Mouse (Mus musculus) lung, postnatal 0 days (tissue): ENCODE data around the gene Mia2. TPM values are rescaled to one million over a fixed set of nuclear protein-coding genes. Genes with fewer than 3 reads are reported as not detected.

Experiments used
- ATAC-seq: fragments of 200-750 bp; cut with Nextera tagmentation; 2 replicates; pipeline ENCODE4 v1.8.0; 2017; ENCODE audit warnings: moderate library complexity
- DNase-seq: peaks from one replicate; pipeline ENCODE4 v3.0.0-alpha.2; 2016; ENCODE audit warnings: low spot score
- H3K27ac ChIP-seq: fragments of 300-500 bp; sonication (generic); 2 replicates; pipeline ENCODE4 v1.5.1; 2014; ENCODE audit warnings: antibody characterized with exemption, mild to moderate bottlenecking, low read length, mixed read lengths
- H3K27me3 ChIP-seq: fragments of 300-500 bp; sonication (generic); replicated peaks from 2 replicates; pipeline ENCODE4 v1.6.1; 2014; ENCODE audit warnings: low read length, mixed read lengths; ENCODE audit not compliant: insufficient read depth
- H3K36me3 ChIP-seq: fragments of 300-500 bp; sonication (generic); 2 replicates; pipeline ENCODE4 v1.6.1; 2014; ENCODE audit warnings: low read length, mixed read lengths; ENCODE audit not compliant: insufficient read depth
- H3K4me1 ChIP-seq: fragments of 300-500 bp; sonication (generic); 2 replicates; pipeline ENCODE4 v1.6.1; 2014; ENCODE audit warnings: antibody characterized with exemption, low read depth, low read length, mixed read lengths; ENCODE audit not compliant: insufficient read depth
- H3K4me2 ChIP-seq: fragments of 300-500 bp; sonication (generic); replicated peaks from 2 replicates; pipeline ENCODE4 v1.6.1; 2014; ENCODE audit warnings: low read depth, mild to moderate bottlenecking, low read length, moderate library complexity, mixed read lengths
- H3K4me3 ChIP-seq: fragments of 300-500 bp; sonication (generic); 2 replicates; pipeline ENCODE4 v1.5.1; 2014; ENCODE audit warnings: low read depth, low read length
- H3K9ac ChIP-seq: fragments of 300-500 bp; sonication (generic); replicated peaks from 2 replicates; pipeline ENCODE4 v1.6.1; 2014; ENCODE audit warnings: low read depth, mild to moderate bottlenecking
- H3K9me3 ChIP-seq: fragments of 300-500 bp; sonication (generic); 2 replicates; pipeline ENCODE4 v1.6.1; 2016; ENCODE audit warnings: low read length, mixed read lengths
- CTCF ChIP-seq: IDR thresholded peaks from 2 replicates; pipeline ENCODE4 v1.5.1; 2016; ENCODE audit warnings: antibody characterized with exemption, mild to moderate bottlenecking
- EP300 ChIP-seq: IDR thresholded peaks from 2 replicates; pipeline ENCODE4 v1.6.1; 2016; ENCODE audit warnings: antibody characterized with exemption, mild to moderate bottlenecking, control low read depth
- WGBS: fragments of 180-500 bp; shearing (Covaris S2); extraction: QIAGEN DNeasy Blood & Tissue Kit; methylation state at CpG from one replicate; pipeline ENCODE4 v1.1.7; 2014; 5-methylcytosine and 5-hydroxymethylcytosine counted together
- polyA plus RNA-seq: library from polyadenylated mRNA; unstranded; fragments of >200 nt; fragmentation: Nextera tagmentation; extraction: Ambion mirVana; gene quantifications from 2 replicates; pipeline ENCODE4 v1.2.1, GENCODE M21; 2015

The Mia2 gene
- polyA plus RNA-seq, 1 experiment from 2014 or later: 78.9 TPM

- DNase-seq: peak; percentile 75
Measured at GRCm38 (mm10) chr12:59131578-59131946, 36.0 kb downstream of the Mia2 start.

GRCm38 (mm10) chr12:59132462-59132861, 36.9 kb downstream of the Mia2 start:
- Histone ChIP-seq H3K36me3 (peaks cover 3% of the 10 kb centered on the region; the same call in 1 of the 2 replicates), H3K27me3 (no peaks in the 10 kb centered on the region), H3K27ac (no peak overlapping the region; the same call in 1 of the 2 replicates), H3K9me3 (no peaks in the 10 kb centered on the region), H3K4me2 (peak overlapping the region; percentile 84), H3K4me1 (peaks cover 6% of the 10 kb centered on the region; the same call in 1 of the 2 replicates), H3K4me3 (peak overlapping the region; percentile 86; the same call in 1 of the 2 replicates), H3K9ac (no peak overlapping the region)
- DNase-seq (peak; percentile 9), ATAC-seq (no peak)
- no peak for TF ChIP-seq EP300
- TF ChIP-seq CTCF: no peak
- WGBS: 22% methylated on average over 3 of the region's 3 CpGs

More at GRCm38 (mm10) chr12:59131578-59131946, 36.0 kb downstream of the Mia2 start:
- Histone ChIP-seq H3K4me1 (peaks cover 6% of the 10 kb centered on the region; the same call in 1 of the 2 replicates), H3K27ac (peak overlapping the region; percentile 97), H3K4me3 (peak overlapping the region; percentile 86), H3K36me3 (no peaks in the 10 kb centered on the region), H3K4me2 (peak overlapping the region; percentile 84), H3K9me3 (no peaks in the 10 kb centered on the region), H3K9ac (peak overlapping the region; percentile 91), H3K27me3 (no peaks in the 10 kb centered on the region)
- peak; percentile 14 for ATAC-seq
- TF ChIP-seq CTCF (no peak), EP300 (no peak)
- under 1% methylated on average over 20 of the region's 30 CpGs for WGBS

- peaks cover 3% of the 10 kb centered on the region; the same call in 1 of the 2 replicates for H3K36me3 ChIP-seq
- TF ChIP-seq CTCF: peak; percentile 31
- TF ChIP-seq EP300: no peak
Measured at GRCm38 (mm10) chr12:59132940-59133339, 37.3 kb downstream of the Mia2 start.

GRCm38 (mm10) chr12:59133437-59133999, 37.9 kb downstream of the Mia2 start:
- TF ChIP-seq EP300 (no peak), CTCF (no peak)
- H3K36me3 ChIP-seq: peaks cover 3% of the 10 kb centered on the region; the same call in 1 of the 2 replicates
- no peaks in the 10 kb centered on the region for H3K27me3 ChIP-seq
- no peak overlapping the region for H3K9ac ChIP-seq
- no peak for DNase-seq
- no peak for ATAC-seq
- no peak overlapping the region for H3K27ac ChIP-seq
- WGBS: 83% methylated on average over 10 of the region's 10 CpGs
- H3K4me3 ChIP-seq: no peak overlapping the region
- no peaks in the 10 kb centered on the region for H3K9me3 ChIP-seq
- peak overlapping the region; percentile 84; the same call in 1 of the 2 replicates for H3K4me2 ChIP-seq
- H3K4me1 ChIP-seq: peaks cover 6% of the 10 kb centered on the region; the same call in 1 of the 2 replicates

More at GRCm38 (mm10) chr12:59132940-59133339, 37.3 kb downstream of the Mia2 start:
- peak overlapping the region; percentile 84; the same call in 1 of the 2 replicates for H3K4me2 ChIP-seq
- no peak overlapping the region for H3K27ac ChIP-seq
- peaks cover 6% of the 10 kb centered on the region; the same call in 1 of the 2 replicates for H3K4me1 ChIP-seq
- no peak overlapping the region for H3K9ac ChIP-seq
- ATAC-seq: no peak
- H3K9me3 ChIP-seq: no peaks in the 10 kb centered on the region
- H3K27me3 ChIP-seq: no peaks in the 10 kb centered on the region
- DNase-seq: peak; percentile 32
- H3K4me3 ChIP-seq: no peak overlapping the region; the same call in 1 of the 2 replicates
- WGBS: 65% methylated on average over 7 of the region's 7 CpGs

- H3K36me3 ChIP-seq: peaks cover 4% of the 10 kb centered on the region; the same call in 1 of the 2 replicates
- no peak overlapping the region for H3K4me2 ChIP-seq
- no peak overlapping the region for H3K9ac ChIP-seq
- TF ChIP-seq CTCF (no peak), EP300 (no peak)
- ATAC-seq (no peak), DNase-seq (no peak)
- 94% methylated on average over 4 of the region's 4 CpGs for WGBS
- H3K27me3 ChIP-seq: no peaks in the 10 kb centered on the region
- H3K27ac ChIP-seq: no peak overlapping the region
- H3K9me3 ChIP-seq: no peaks in the 10 kb centered on the region
- no peak overlapping the region for H3K4me3 ChIP-seq
- H3K4me1 ChIP-seq: peaks cover 6% of the 10 kb centered on the region; the same call in 1 of the 2 replicates
Measured at GRCm38 (mm10) chr12:59135096-59135495, 39.5 kb downstream of the Mia2 start.

- H3K27ac ChIP-seq: no peak overlapping the region
- DNase-seq: no peak
- no peak overlapping the region for H3K9ac ChIP-seq
- peaks cover 7% of the 10 kb centered on the region for H3K36me3 ChIP-seq
- H3K4me2 ChIP-seq: no peak overlapping the region
- TF ChIP-seq CTCF: no peak
- TF ChIP-seq EP300: no peak
- ATAC-seq: no peak
- 91% methylated on average over 13 of the region's 13 CpGs for WGBS
- H3K4me1 ChIP-seq: peaks cover 6% of the 10 kb centered on the region; the same call in 1 of the 2 replicates
- no peak overlapping the region for H3K4me3 ChIP-seq
- no peaks in the 10 kb centered on the region for H3K27me3 ChIP-seq
- H3K9me3 ChIP-seq: no peaks in the 10 kb centered on the region
Measured at GRCm38 (mm10) chr12:59135533-59136300, 40.1 kb downstream of the Mia2 start.
